Mouse (Mus musculus) bone marrow macrophage, adult 2 months (primary cell): Measurements from ENCODE around the gene Sh3rf3. TPM values are rescaled to one million over a fixed set of nuclear protein-coding genes. Genes with fewer than 3 reads are reported as not detected.

Source experiments
- H3K27ac ChIP-seq: 2 replicates; pipeline ENCODE4 v1.5.1; 2012; ENCODE audit warnings: low read depth, low read length; ENCODE audit not compliant: insufficient read depth
- H3K4me1 ChIP-seq: 2 replicates; pipeline ENCODE4 v1.6.1; 2012; ENCODE audit warnings: low read length; ENCODE audit not compliant: control insufficient read depth, insufficient read depth
- H3K4me3 ChIP-seq: 2 replicates; pipeline ENCODE4 v1.5.1; 2012; ENCODE audit warnings: mild to moderate bottlenecking, low read length, moderate library complexity; ENCODE audit not compliant: insufficient read depth
- CTCF ChIP-seq: IDR thresholded peaks from 2 replicates; pipeline ENCODE4 v1.5.1; 2012; ENCODE audit warnings: low read depth, mild to moderate bottlenecking, low read length, moderate library complexity
- POLR2A ChIP-seq: IDR thresholded peaks from 2 replicates; pipeline ENCODE4 v1.6.1; 2012; ENCODE audit warnings: mild to moderate bottlenecking, low read depth, low read length, borderline replicate concordance
- polyA plus RNA-seq: library from polyadenylated mRNA; stranded (reverse); fragments of >200 nt; gene quantifications from 2 replicates; pipeline ENCODE4 v1.2.4, GENCODE M21; 2012; ENCODE audit not compliant: missing spikeins, insufficient read depth, insufficient read length

Gene Sh3rf3
- polyA plus RNA-seq, 1 experiment, result not detected

- TF ChIP-seq POLR2A (no peak), CTCF (no peak)
- Histone ChIP-seq H3K4me3 (no peak overlapping the region), H3K4me1 (no peaks in the 10 kb centered on the region), H3K27ac (no peak overlapping the region)
These were observed 1.3 kb downstream of the Sh3rf3 start for GRCm38 (mm10) chr10:58814486-58814885.

GRCm38 (mm10) chr10:58824016-58824568, 10.9 kb downstream of the Sh3rf3 start:
- no peak overlapping the region for H3K27ac ChIP-seq
- H3K4me1 ChIP-seq, result no peaks in the 10 kb centered on the region
- TF ChIP-seq POLR2A (no peak), CTCF (no peak)
- no peak overlapping the region for H3K4me3 ChIP-seq

GRCm38 (mm10) chr10:58829251-58830111, 16.3 kb downstream of the Sh3rf3 start:
- TF ChIP-seq CTCF (no peak), POLR2A (no peak)
- H3K27ac ChIP-seq, result no peak overlapping the region
- H3K4me1 ChIP-seq, result no peaks in the 10 kb centered on the region
- H3K4me3 ChIP-seq, result no peak overlapping the region

GRCm38 (mm10) chr10:58833146-58833545, 20.0 kb downstream of the Sh3rf3 start:
- no peak for TF ChIP-seq CTCF
- Histone ChIP-seq H3K4me3 (no peak overlapping the region), H3K4me1 (no peaks in the 10 kb centered on the region), H3K27ac (no peak overlapping the region)

GRCm38 (mm10) chr10:58833741-58834178, 20.6 kb downstream of the Sh3rf3 start:
- TF ChIP-seq CTCF, result no peak
- no peak for TF ChIP-seq POLR2A
- no peak overlapping the region for H3K4me3 ChIP-seq
- H3K4me1 ChIP-seq, result no peaks in the 10 kb centered on the region
- H3K27ac ChIP-seq, result no peak overlapping the region

- Histone ChIP-seq H3K4me1 (no peaks in the 10 kb centered on the region), H3K4me3 (no peak overlapping the region), H3K27ac (no peak overlapping the region)
- TF ChIP-seq CTCF, result no peak
- TF ChIP-seq POLR2A, result no peak
These were observed 23.2 kb downstream of the Sh3rf3 start for GRCm38 (mm10) chr10:58836391-58836790.

GRCm38 (mm10) chr10:58837504-58837903, 24.3 kb downstream of the Sh3rf3 start:
- TF ChIP-seq CTCF, result no peak
- Histone ChIP-seq H3K27ac (no peak overlapping the region), H3K4me1 (no peaks in the 10 kb centered on the region), H3K4me3 (no peak overlapping the region)

- no peak for TF ChIP-seq POLR2A
These were observed 28.8 kb downstream of the Sh3rf3 start for GRCm38 (mm10) chr10:58841945-58842344.

GRCm38 (mm10) chr10:58843100-58843499, 29.9 kb downstream of the Sh3rf3 start:
- no peak for TF ChIP-seq CTCF
- TF ChIP-seq POLR2A, result no peak
- H3K4me3 ChIP-seq, result no peak overlapping the region
- no peak overlapping the region for H3K27ac ChIP-seq
- H3K4me1 ChIP-seq, result no peaks in the 10 kb centered on the region

More at GRCm38 (mm10) chr10:58841945-58842344, 28.8 kb downstream of the Sh3rf3 start:
- Histone ChIP-seq H3K4me1 (no peaks in the 10 kb centered on the region), H3K4me3 (no peak overlapping the region), H3K27ac (no peak overlapping the region)

- Histone ChIP-seq H3K4me3 (no peak overlapping the region), H3K4me1 (no peaks in the 10 kb centered on the region), H3K27ac (no peak overlapping the region)
- TF ChIP-seq CTCF (no peak), POLR2A (no peak)
These were observed 35.0 kb downstream of the Sh3rf3 start for GRCm38 (mm10) chr10:58848127-58848526.

GRCm38 (mm10) chr10:58848536-58848935, 35.4 kb downstream of the Sh3rf3 start:
- TF ChIP-seq POLR2A (no peak), CTCF (no peak)
- Histone ChIP-seq H3K27ac (no peak overlapping the region), H3K4me3 (no peak overlapping the region), H3K4me1 (no peaks in the 10 kb centered on the region)
